Mouse (Mus musculus) liver, postnatal 0 days (tissue): ENCODE measurements around the gene Cxcl17. TPM values are rescaled to one million over a fixed set of nuclear protein-coding genes. Genes with fewer than 3 reads are reported as not detected.

ENCODE experiments used
- ATAC-seq: fragments of 200-750 bp; cut with Nextera tagmentation; 2 replicates; pipeline ENCODE4 v1.8.0; 2017; ENCODE audit warnings: mild to moderate bottlenecking, moderate library complexity
- DNase-seq: peaks from one replicate; pipeline ENCODE4 v3.0.0-alpha.2; 2016
- H3K27ac ChIP-seq: fragments of 300-500 bp; sonication (generic); 2 replicates; pipeline ENCODE4 v1.5.1; 2014; ENCODE audit warnings: antibody characterized with exemption, moderate library complexity, mild to moderate bottlenecking, low read depth
- H3K27me3 ChIP-seq: fragments of 300-500 bp; sonication (generic); 2 replicates; pipeline ENCODE4 v1.6.1; 2014; ENCODE audit warnings: low read length, control low read depth, mixed read lengths; ENCODE audit not compliant: insufficient read depth
- H3K36me3 ChIP-seq: fragments of 300-500 bp; sonication (generic); replicated peaks from 2 replicates; pipeline ENCODE4 v1.6.1; 2014; ENCODE audit warnings: mild to moderate bottlenecking, control low read depth, low read length, moderate library complexity, mixed read lengths; ENCODE audit not compliant: insufficient read depth
- H3K4me1 ChIP-seq: fragments of 300-500 bp; sonication (generic); 2 replicates; pipeline ENCODE4 v1.6.1; 2014; ENCODE audit warnings: antibody characterized with exemption, mild to moderate bottlenecking, control low read depth; ENCODE audit not compliant: insufficient read depth
- H3K4me2 ChIP-seq: fragments of 300-500 bp; sonication (generic); 2 replicates; pipeline ENCODE4 v1.6.1; 2014; ENCODE audit warnings: low read depth, mild to moderate bottlenecking, low read length, moderate library complexity, mixed read lengths
- H3K4me3 ChIP-seq: fragments of 300-500 bp; sonication (generic); 2 replicates; pipeline ENCODE4 v1.5.1; 2014; ENCODE audit warnings: low read depth, low read length
- H3K9ac ChIP-seq: fragments of 300-500 bp; sonication (generic); replicated peaks from 2 replicates; pipeline ENCODE4 v1.6.1; 2014; ENCODE audit warnings: mild to moderate bottlenecking, moderate library complexity
- H3K9me3 ChIP-seq: fragments of 300-500 bp; sonication (generic); 2 replicates; pipeline ENCODE4 v1.6.1; 2016; ENCODE audit warnings: mild to moderate bottlenecking, control low read depth, low read length, mixed read lengths
- CTCF ChIP-seq: sonication (generic); IDR thresholded peaks from 2 replicates; pipeline ENCODE4 v1.5.1; 2016; ENCODE audit warnings: antibody characterized with exemption, low read depth
- EP300 ChIP-seq: IDR thresholded peaks from 2 replicates; pipeline ENCODE4 v1.6.1; 2016; ENCODE audit warnings: antibody characterized with exemption, low read depth, mild to moderate bottlenecking
- WGBS: fragments of 180-500 bp; shearing (Covaris S2); extraction: QIAGEN DNeasy Blood & Tissue Kit; methylation state at CpG from one replicate; pipeline ENCODE4 v1.1.7; 2014; ENCODE audit not compliant: insufficient replicate concordance; 5-methylcytosine and 5-hydroxymethylcytosine counted together
- polyA plus RNA-seq: library from polyadenylated mRNA; unstranded; fragments of >200 nt; fragmentation: Nextera tagmentation; extraction: Ambion mirVana; gene quantifications from 2 replicates; pipeline ENCODE4 v1.2.1, GENCODE M21; 2015

The Cxcl17 gene
- polyA plus RNA-seq, 1 experiment from 2014 or later, result not detected

- Histone ChIP-seq H3K4me1 (peaks cover 50% of the 10 kb centered on the region), H3K9ac (no peak overlapping the region), H3K4me2 (no peak overlapping the region), H3K9me3 (no peaks in the 10 kb centered on the region), H3K27me3 (no peaks in the 10 kb centered on the region), H3K27ac (no peak overlapping the region), H3K4me3 (no peak overlapping the region), H3K36me3 (peaks cover 10% of the 10 kb centered on the region)
- ATAC-seq (no peak), DNase-seq (no peak)
- WGBS, result 76% methylated on average over 7 of the region's 7 CpGs
- no peak for TF ChIP-seq CTCF
- no peak for TF ChIP-seq EP300
These were observed 19.8 kb downstream of the Cxcl17 start for GRCm38 (mm10) chr7:25392851-25393250.

DNA sequence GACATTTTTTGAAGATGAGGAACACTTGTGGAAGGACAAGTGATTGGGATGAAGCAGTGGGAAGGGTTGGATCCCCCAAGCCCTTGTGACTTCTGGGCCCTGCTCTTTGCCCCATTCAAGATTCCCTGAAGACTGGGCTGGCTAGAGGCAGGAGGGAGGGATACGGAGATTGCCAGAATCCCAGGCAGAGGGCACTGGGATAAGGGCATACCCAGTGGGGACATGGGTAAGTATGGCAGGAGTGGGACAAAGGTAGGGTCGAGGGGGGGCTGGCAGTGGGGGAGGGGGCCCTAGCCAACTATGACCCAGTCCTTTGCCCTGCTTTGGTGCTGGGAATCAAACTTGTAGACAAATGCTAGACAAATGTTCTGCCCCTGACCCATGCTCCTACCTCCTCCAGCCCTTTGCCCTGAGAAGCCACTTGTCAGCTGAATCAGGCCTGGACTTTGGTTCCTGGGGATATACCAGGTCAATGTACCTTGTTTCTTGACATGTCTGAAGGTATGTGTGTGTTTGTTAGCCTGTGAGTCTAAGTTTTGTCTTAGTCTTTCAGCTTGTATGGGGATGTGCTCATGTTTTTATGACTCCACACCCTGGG, 20.7 kb downstream of the Cxcl17 start:
- DNase-seq, result no peak
- WGBS, result 74% methylated on average over 2 of the region's 2 CpGs

GRCm38 (mm10) chr7:25390986-25391385, 21.7 kb downstream of the Cxcl17 start:
- H3K27me3 ChIP-seq, result no peaks in the 10 kb centered on the region
- no peak for ATAC-seq
- peak overlapping the region; percentile 37; the same call in 1 of the 2 replicates for H3K27ac ChIP-seq
- H3K4me2 ChIP-seq, result no peak overlapping the region; the same call in 1 of the 2 replicates
- 66% methylated on average over 2 of the region's 2 CpGs for WGBS
- no peak overlapping the region; the same call in 1 of the 2 replicates for H3K9ac ChIP-seq
- no peak for TF ChIP-seq CTCF
- no peak for TF ChIP-seq EP300
- H3K9me3 ChIP-seq, result no peaks in the 10 kb centered on the region
- H3K4me1 ChIP-seq, result peaks cover 57% of the 10 kb centered on the region
- H3K36me3 ChIP-seq, result peaks cover 16% of the 10 kb centered on the region
- H3K4me3 ChIP-seq, result no peak overlapping the region
- no peak for DNase-seq

More for the DNA sequence above, 20.7 kb downstream of the Cxcl17 start:
- peaks cover 16% of the 10 kb centered on the region for H3K36me3 ChIP-seq
- no peaks in the 10 kb centered on the region for H3K27me3 ChIP-seq
- H3K9ac ChIP-seq, result no peak overlapping the region
- H3K4me3 ChIP-seq, result no peak overlapping the region
- 0 out of 2 replicates have a peak overlapping the region, but pooled peaks have one; percentile 7 for H3K4me2 ChIP-seq
- H3K27ac ChIP-seq, result 0 out of 2 replicates have a peak overlapping the region, but pooled peaks have one; percentile 32
- no peaks in the 10 kb centered on the region for H3K9me3 ChIP-seq
- ATAC-seq, result no peak
- H3K4me1 ChIP-seq, result peaks cover 55% of the 10 kb centered on the region
- TF ChIP-seq EP300 (no peak), CTCF (no peak)

- Histone ChIP-seq H3K27me3 (no peaks in the 10 kb centered on the region), H3K9me3 (no peaks in the 10 kb centered on the region), H3K27ac (peak overlapping the region; percentile 37; the same call in 1 of the 2 replicates), H3K4me3 (no peak overlapping the region), H3K36me3 (peaks cover 19% of the 10 kb centered on the region), H3K4me2 (peak overlapping the region; percentile 13), H3K4me1 (peaks cover 64% of the 10 kb centered on the region), H3K9ac (peak overlapping the region; percentile 28; the same call in 1 of the 2 replicates)
- WGBS, result 70% methylated on average over 8 of the region's 8 CpGs
- DNase-seq, result peak; percentile 71
- no peak for TF ChIP-seq CTCF
- no peak for TF ChIP-seq EP300
- ATAC-seq, result peak; percentile 86
These were observed 22.5 kb downstream of the Cxcl17 start for GRCm38 (mm10) chr7:25390054-25390770.

GRCm38 (mm10) chr7:25388916-25389315, 23.8 kb downstream of the Cxcl17 start:
- H3K9me3 ChIP-seq, result no peaks in the 10 kb centered on the region
- H3K27me3 ChIP-seq, result no peaks in the 10 kb centered on the region
- 84% methylated on average over 7 of the region's 7 CpGs for WGBS
- ATAC-seq (no peak), DNase-seq (no peak)
- H3K4me2 ChIP-seq, result no peak overlapping the region
- H3K9ac ChIP-seq, result no peak overlapping the region
- H3K36me3 ChIP-seq, result peaks cover 32% of the 10 kb centered on the region
- no peak overlapping the region for H3K27ac ChIP-seq
- TF ChIP-seq CTCF, result no peak
- TF ChIP-seq EP300, result no peak
- no peak overlapping the region for H3K4me3 ChIP-seq
- H3K4me1 ChIP-seq, result peaks cover 61% of the 10 kb centered on the region

DNA sequence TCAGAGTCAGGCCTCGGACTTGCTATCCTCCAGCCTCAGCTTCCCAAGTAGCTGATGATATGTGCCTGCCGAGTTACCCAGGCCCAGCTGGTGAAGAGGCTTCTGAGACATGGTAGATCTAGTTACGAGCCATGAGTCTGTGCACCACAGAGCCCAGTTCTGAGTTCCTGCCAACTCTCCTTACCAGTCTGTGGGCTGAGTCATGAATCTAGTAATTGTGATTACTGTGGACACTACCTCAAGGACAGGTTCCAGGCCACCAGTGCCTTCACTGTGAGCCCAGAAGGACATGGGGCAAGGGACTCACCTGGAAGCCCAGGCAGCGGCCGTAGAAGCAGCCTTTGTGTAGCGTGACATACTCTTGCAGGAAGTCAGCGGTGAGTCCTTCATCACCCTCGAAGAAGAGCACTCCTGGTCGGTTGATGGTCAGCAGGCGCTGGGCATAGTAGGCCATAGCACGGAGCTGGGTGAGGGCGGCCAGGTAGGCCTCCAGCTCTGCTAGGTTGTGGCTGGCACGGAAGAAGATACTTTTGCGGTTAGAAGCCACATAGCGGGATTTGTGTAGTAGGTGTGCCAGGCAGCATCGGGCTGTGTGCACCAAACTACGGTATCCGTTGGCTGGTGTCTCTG, 24.8 kb downstream of the Cxcl17 start:
- ATAC-seq (no peak), DNase-seq (no peak)
- no peaks in the 10 kb centered on the region for H3K9me3 ChIP-seq
- 90% methylated on average over 18 of the region's 18 CpGs for WGBS
- no peak overlapping the region for H3K27ac ChIP-seq
- H3K9ac ChIP-seq, result no peak overlapping the region
- H3K36me3 ChIP-seq, result peaks cover 42% of the 10 kb centered on the region
- TF ChIP-seq CTCF, result no peak
- TF ChIP-seq EP300, result no peak
- no peak overlapping the region for H3K4me2 ChIP-seq
- H3K4me3 ChIP-seq, result no peak overlapping the region
- H3K27me3 ChIP-seq, result no peaks in the 10 kb centered on the region
- peaks cover 56% of the 10 kb centered on the region for H3K4me1 ChIP-seq
